Mouse (Mus musculus): Measurements from ENCODE around the gene Gm17469.
"Not testable (repeated sequence)": the region's sequence is repeated elsewhere in the genome, so short reads cannot be mapped to it uniquely, and the experiment has no call there.

Gm17469 gene

GRCm38 (mm10) chrX:124629593-124629992 lies at the start of gene Gm17469:
TSS of gene Gm17469 (plus strand) at chrX:124629893.
- DNase-seq, result not testable (repeated sequence)
